Mouse (Mus musculus) olfactory bulb, adult 2 months (tissue): ENCODE measurements around the gene Lsp1.

Source experiments
- CTCF ChIP-seq: fragments of 200-500 bp; IDR thresholded peaks from 2 replicates; pipeline ENCODE4 v1.5.1; 2012; ENCODE audit warnings: low read depth, mild to moderate bottlenecking, low read length, moderate library complexity; ENCODE audit not compliant: insufficient read depth
- POLR2A ChIP-seq: fragments of 200-500 bp; IDR thresholded peaks from 2 replicates; pipeline ENCODE4 v1.6.1; 2012; ENCODE audit warnings: mild to moderate bottlenecking, low read depth, low read length, moderate library complexity; ENCODE audit not compliant: insufficient read depth

- no peak for TF ChIP-seq POLR2A
- TF ChIP-seq CTCF, result no peak
These were observed 12.9 kb downstream of the Lsp1 start for GRCm38 (mm10) chr7:142473476-142473875.
